Mouse (Mus musculus) brain, embryonic 14.5 days (tissue): ENCODE measurements around the gene Pcmt1.
"Not testable (repeated sequence)": the region's sequence is repeated elsewhere in the genome, so short reads cannot be mapped to it uniquely, and the experiment has no call there.

ENCODE experiments used
- CTCF ChIP-seq: fragments of 200-500 bp; IDR thresholded peaks from 2 replicates; pipeline ENCODE4 v1.5.1; 2012; ENCODE audit warnings: inconsistent platforms, mild to moderate bottlenecking, moderate library complexity, borderline replicate concordance; ENCODE audit not compliant: insufficient read depth, insufficient read length; ENCODE audit errors: extremely low read depth
- POLR2A ChIP-seq: fragments of 200-500 bp; IDR thresholded peaks from 2 replicates; pipeline ENCODE4 v1.6.1; 2012; ENCODE audit warnings: mild to moderate bottlenecking, inconsistent platforms, borderline replicate concordance; ENCODE audit not compliant: poor library complexity, insufficient read depth, insufficient read length, severe bottlenecking; ENCODE audit errors: extremely low read depth

DNA sequence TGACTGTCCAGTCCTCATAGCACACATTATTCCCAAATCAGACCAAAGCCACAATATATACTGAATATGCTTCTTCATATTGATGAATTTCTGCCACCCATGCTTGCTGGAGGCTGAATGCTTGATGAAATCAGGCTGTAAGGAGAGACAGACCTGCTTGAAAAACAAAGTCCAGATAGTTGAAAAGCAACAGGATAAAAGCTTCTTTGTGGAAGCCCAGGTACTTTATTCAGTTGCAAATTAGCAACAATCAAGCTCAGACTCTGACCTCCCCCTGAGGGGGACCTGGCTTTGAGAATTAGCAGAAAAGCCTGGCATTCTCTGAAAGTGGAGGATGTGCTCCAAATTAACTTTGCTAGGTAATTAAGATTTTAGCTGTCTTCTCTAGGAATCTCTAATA lies 68.7 kb downstream of the Pcmt1 start:
- TF ChIP-seq CTCF, POLR2A: not testable (repeated sequence)
